Mouse (Mus musculus) E14TG2a.4 (cell line): ENCODE measurements around the gene Pilra.

ENCODE experiments used
- H3K27me3 ChIP-seq: 2 replicates; pipeline ENCODE4 v1.6.1; 2014; ENCODE audit warnings: low read length, control low read depth; ENCODE audit not compliant: insufficient read depth
- H3K36me3 ChIP-seq: 2 replicates; pipeline ENCODE4 v1.6.1; 2014; ENCODE audit warnings: low read length, control low read depth; ENCODE audit not compliant: insufficient read depth
- H3K4me1 ChIP-seq: replicated peaks from 2 replicates; pipeline ENCODE4 v1.6.1; 2014; ENCODE audit warnings: low read depth, low read length, control low read depth
- H3K4me3 ChIP-seq: replicated peaks from 2 replicates; pipeline ENCODE4 v1.5.1; 2014; ENCODE audit warnings: mild to moderate bottlenecking, low read length
- H3K9me3 ChIP-seq: 2 replicates; pipeline ENCODE4 v1.6.1; 2014; ENCODE audit warnings: low read length, control low read depth
- CTCF ChIP-seq: conservative IDR thresholded peaks from 2 replicates; pipeline ENCODE4 v1.5.1; 2014; ENCODE audit warnings: low read length
- NANOG ChIP-seq: IDR thresholded peaks from 2 replicates; pipeline ENCODE4 v1.6.1; 2014; ENCODE audit warnings: borderline replicate concordance, low read length, mixed read lengths
- POU5F1 ChIP-seq: IDR thresholded peaks from 2 replicates; pipeline ENCODE4 v1.6.1; 2014; ENCODE audit warnings: low read length, borderline replicate concordance

Gene Pilra

GRCm38 (mm10) chr5:137825030-137825429, 11.1 kb downstream of the Pilra start:
- Histone ChIP-seq H3K36me3 (peaks cover 9% of the 10 kb centered on the region; the same call in 1 of the 2 replicates), H3K9me3 (peaks cover 36% of the 10 kb centered on the region), H3K4me3 (no peak overlapping the region), H3K27me3 (no peaks in the 10 kb centered on the region), H3K4me1 (no peaks in the 10 kb centered on the region)
- no peak for TF ChIP-seq CTCF
- TF ChIP-seq NANOG: no peak
- no peak for TF ChIP-seq POU5F1

- H3K4me1 ChIP-seq: no peaks in the 10 kb centered on the region
- no peak for TF ChIP-seq NANOG
- no peak for TF ChIP-seq CTCF
- TF ChIP-seq POU5F1: no peak
- H3K36me3 ChIP-seq: peaks cover 19% of the 10 kb centered on the region
- no peak overlapping the region for H3K4me3 ChIP-seq
- peaks cover 51% of the 10 kb centered on the region for H3K9me3 ChIP-seq
- H3K27me3 ChIP-seq: no peaks in the 10 kb centered on the region
Measured at GRCm38 (mm10) chr5:137823455-137824045, 12.5 kb downstream of the Pilra start.

- Histone ChIP-seq H3K4me3 (no peak overlapping the region), H3K4me1 (no peaks in the 10 kb centered on the region), H3K9me3 (peaks cover 61% of the 10 kb centered on the region), H3K36me3 (peaks cover 21% of the 10 kb centered on the region), H3K27me3 (no peaks in the 10 kb centered on the region)
- no peak for TF ChIP-seq POU5F1
- no peak for TF ChIP-seq CTCF
- TF ChIP-seq NANOG: no peak
Measured at GRCm38 (mm10) chr5:137822602-137823001, 13.5 kb downstream of the Pilra start.

GRCm38 (mm10) chr5:137822126-137822525, 14.0 kb downstream of the Pilra start:
- no peak overlapping the region for H3K4me3 ChIP-seq
- no peaks in the 10 kb centered on the region for H3K27me3 ChIP-seq
- peaks cover 25% of the 10 kb centered on the region for H3K36me3 ChIP-seq
- H3K4me1 ChIP-seq: no peaks in the 10 kb centered on the region
- TF ChIP-seq CTCF (no peak), NANOG (no peak), POU5F1 (no peak)
- peaks cover 65% of the 10 kb centered on the region for H3K9me3 ChIP-seq

GRCm38 (mm10) chr5:137817466-137818222, 18.4 kb downstream of the Pilra start:
- H3K4me1 ChIP-seq: no peaks in the 10 kb centered on the region
- H3K9me3 ChIP-seq: peaks cover 76% of the 10 kb centered on the region
- TF ChIP-seq NANOG (no peak), POU5F1 (no peak), CTCF (no peak)
- H3K27me3 ChIP-seq: no peaks in the 10 kb centered on the region
- H3K36me3 ChIP-seq: peaks cover 35% of the 10 kb centered on the region
- no peak overlapping the region for H3K4me3 ChIP-seq

- peaks cover 43% of the 10 kb centered on the region for H3K9me3 ChIP-seq
- no peaks in the 10 kb centered on the region for H3K4me1 ChIP-seq
- no peak overlapping the region for H3K4me3 ChIP-seq
- H3K36me3 ChIP-seq: peaks cover 37% of the 10 kb centered on the region
- no peak for TF ChIP-seq POU5F1
- TF ChIP-seq NANOG: no peak
- TF ChIP-seq CTCF: no peak
- H3K27me3 ChIP-seq: no peaks in the 10 kb centered on the region
Measured at GRCm38 (mm10) chr5:137808316-137808715, 27.8 kb downstream of the Pilra start.

GRCm38 (mm10) chr5:137806158-137806557, 29.9 kb downstream of the Pilra start:
- no peaks in the 10 kb centered on the region for H3K27me3 ChIP-seq
- TF ChIP-seq POU5F1 (no peak), CTCF (no peak), NANOG (no peak)
- H3K36me3 ChIP-seq: peaks cover 32% of the 10 kb centered on the region
- H3K9me3 ChIP-seq: peaks cover 30% of the 10 kb centered on the region
- H3K4me3 ChIP-seq: no peak overlapping the region
- H3K4me1 ChIP-seq: no peaks in the 10 kb centered on the region

- no peaks in the 10 kb centered on the region for H3K9me3 ChIP-seq
- H3K4me1 ChIP-seq: no peaks in the 10 kb centered on the region
- H3K36me3 ChIP-seq: peaks cover 38% of the 10 kb centered on the region
- H3K4me3 ChIP-seq: no peak overlapping the region
- no peaks in the 10 kb centered on the region for H3K27me3 ChIP-seq
- TF ChIP-seq CTCF: no peak
- no peak for TF ChIP-seq NANOG
- no peak for TF ChIP-seq POU5F1
Measured at GRCm38 (mm10) chr5:137800917-137801316, 35.2 kb downstream of the Pilra start.

- TF ChIP-seq CTCF (no peak), NANOG (no peak), POU5F1 (no peak)
- no peaks in the 10 kb centered on the region for H3K27me3 ChIP-seq
- H3K4me3 ChIP-seq: no peak overlapping the region
- H3K9me3 ChIP-seq: no peaks in the 10 kb centered on the region
- H3K36me3 ChIP-seq: peaks cover 36% of the 10 kb centered on the region
- no peaks in the 10 kb centered on the region for H3K4me1 ChIP-seq
Measured at GRCm38 (mm10) chr5:137796606-137797005, 39.5 kb downstream of the Pilra start.
